8 mouse cellular contexts compared by ENCODE assay signal in genomic region chr17:86437516-86438277, GRCm38 (mm10).
DNase-seq lines count a peak whose midpoint lies in the region; ATAC-seq lines count a peak whose summit lies in the region.

No protein-coding gene starts in this region.

- intact Hi-C loops in left cerebral cortex, postnatal 4 days (cut with DNase I): no loop called here

- ATAC-seq in common myeloid progenitor, adult 5-6 weeks (replicated peaks; ENCODE audit: low read depth, poor library complexity, severe bottlenecking): peak; percentile 62
- peak; percentile 77 to 84 for ATAC-seq in hematopoietic stem cell, adult 5-6 weeks (replicated peaks in 1 of 2; ENCODE audit: insufficient read depth in 1 of 2, low FRiP score in 2 of 2, low TSS enrichment in 1 of 2, low read depth in 1 of 2, poor library complexity in 2 of 2, severe bottlenecking in 2 of 2)

- DNase-seq in left cerebral cortex, adult 11 months (ENCODE audit: low spot score): peak; percentile 83
- DNase-seq in left cerebral cortex, postnatal 4 days: no peak
- DNase-seq in naive thymus-derived CD4-positive, alpha-beta T cell, adult 2 months (ENCODE audit: low read depth): peak; percentile 75
- DNase-seq in thymus, postnatal 36 days: peak; percentile 70 to 83
- no peak for DNase-seq in kidney, postnatal 14 days
- DNase-seq in embryo, embryonic 10.5 days (ENCODE audit: low spot score): no peak

Comparison
In these comparisons a context has a peak if more than half of its experiments do, and no peak if none do; other contexts are left out.
1. DNase-seq: peak in left cerebral cortex, adult 11 months (single experiment), naive thymus-derived CD4-positive, alpha-beta T cell, adult 2 months (single experiment) and thymus, postnatal 36 days (2 of 2); none in left cerebral cortex, postnatal 4 days (single experiment), kidney, postnatal 14 days (single experiment) and embryo, embryonic 10.5 days (single experiment).